Mouse (Mus musculus) liver, embryonic 14.5 days (tissue): ENCODE measurements around the gene Ubl3. TPM values are rescaled to one million over a fixed set of nuclear protein-coding genes. Genes with fewer than 3 reads are reported as not detected.
A peak's percentile ranks its signal among the peaks of the same experiment; 100 is the strongest.

Experiments used
- ATAC-seq: fragments of 200-750 bp; cut with Nextera tagmentation; 2 replicates; pipeline ENCODE4 v1.8.0; 2017; ENCODE audit warnings: moderate number of reproducible peaks, mild to moderate bottlenecking, moderate library complexity; ENCODE audit not compliant: insufficient read depth
- DNase-seq, 3 experiments: peaks; one replicate each; pipeline ENCODE4 v3.0.0-alpha.2; 2012 to 2013; ENCODE audit warnings: low read depth in 3 of 3, low spot score in 3 of 3
- H3K27ac ChIP-seq: fragments of 300-500 bp; sonication (generic); 2 replicates; pipeline ENCODE4 v1.5.1; 2014; ENCODE audit warnings: moderate library complexity, mild to moderate bottlenecking, control low read depth, inconsistent platforms
- H3K27me3 ChIP-seq: fragments of 300-500 bp; sonication (generic); 2 replicates; pipeline ENCODE4 v1.6.1; 2014; ENCODE audit warnings: mild to moderate bottlenecking, low read length, moderate library complexity; ENCODE audit not compliant: control insufficient read depth, insufficient read depth
- H3K36me3 ChIP-seq: fragments of 300-500 bp; sonication (generic); replicated peaks from 2 replicates; pipeline ENCODE4 v1.6.1; 2014; ENCODE audit warnings: low read depth; ENCODE audit not compliant: control insufficient read depth, insufficient read depth
- H3K4me1 ChIP-seq, 2 experiments: fragments of 200-500 bp in 1 of 2; fragments of 300-500 bp in 1 of 2; sonication (generic) in 1 of 2; replicated peaks; 2 replicates each; pipeline ENCODE4 v1.6.1; 2012 to 2014; ENCODE audit warnings: antibody characterized with exemption in 1 of 2, inconsistent platforms in 1 of 2, low read length in 1 of 2; ENCODE audit not compliant: control insufficient read depth in 2 of 2, insufficient read depth in 2 of 2
- H3K4me2 ChIP-seq: fragments of 300-500 bp; sonication (generic); 2 replicates; pipeline ENCODE4 v1.6.1; 2014; ENCODE audit warnings: low read depth, mild to moderate bottlenecking, control low read depth, moderate library complexity
- H3K4me3 ChIP-seq, 2 experiments: fragments of 200-500 bp in 1 of 2; fragments of 300-500 bp in 1 of 2; sonication (generic) in 1 of 2; 2 replicates each; pipeline ENCODE4 v1.5.1; 2012 to 2014; ENCODE audit warnings: low read depth in 2 of 2, low read length in 2 of 2, mild to moderate bottlenecking in 2 of 2, control low read depth in 1 of 2, inconsistent platforms in 1 of 2, moderate library complexity in 1 of 2; ENCODE audit not compliant: insufficient read depth in 1 of 2
- H3K9ac ChIP-seq: fragments of 300-500 bp; sonication (generic); replicated peaks from 2 replicates; pipeline ENCODE4 v1.6.1; 2014; ENCODE audit warnings: mild to moderate bottlenecking, control low read depth, moderate library complexity
- H3K9me3 ChIP-seq: fragments of 300-500 bp; sonication (generic); 2 replicates; pipeline ENCODE4 v1.6.1; 2016; ENCODE audit warnings: low read length, mixed read lengths; ENCODE audit not compliant: control insufficient read depth
- CTCF ChIP-seq: IDR thresholded peaks from 2 replicates; pipeline ENCODE4 v1.5.1; 2016; ENCODE audit warnings: antibody characterized with exemption, low read depth, control low read depth
- EP300 ChIP-seq: IDR thresholded peaks from 2 replicates; pipeline ENCODE4 v1.6.1; 2016; ENCODE audit warnings: antibody characterized with exemption, low read depth
- WGBS: fragments of 180-500 bp; shearing (Covaris S2); extraction: QIAGEN DNeasy Blood & Tissue Kit; methylation state at CpG from one replicate; pipeline ENCODE4 v1.1.7; 2014; ENCODE audit not compliant: insufficient replicate concordance; 5-methylcytosine and 5-hydroxymethylcytosine counted together
- polyA plus RNA-seq, 2 experiments: library from polyadenylated mRNA; depleted of rRNA in 1 of 2; stranded (reverse) in 1 of 2; unstranded in 1 of 2; fragments of >200 nt; fragmentation: Nextera tagmentation in 1 of 2; extraction: Ambion mirVana in 1 of 2; gene quantifications; 2 replicates each; pipeline versions ENCODE4 v1.2.1 to v1.2.3; 2012 to 2014

Gene Ubl3
- polyA plus RNA-seq, 2 experiments = 6.3 to 16.0 TPM

DNA sequence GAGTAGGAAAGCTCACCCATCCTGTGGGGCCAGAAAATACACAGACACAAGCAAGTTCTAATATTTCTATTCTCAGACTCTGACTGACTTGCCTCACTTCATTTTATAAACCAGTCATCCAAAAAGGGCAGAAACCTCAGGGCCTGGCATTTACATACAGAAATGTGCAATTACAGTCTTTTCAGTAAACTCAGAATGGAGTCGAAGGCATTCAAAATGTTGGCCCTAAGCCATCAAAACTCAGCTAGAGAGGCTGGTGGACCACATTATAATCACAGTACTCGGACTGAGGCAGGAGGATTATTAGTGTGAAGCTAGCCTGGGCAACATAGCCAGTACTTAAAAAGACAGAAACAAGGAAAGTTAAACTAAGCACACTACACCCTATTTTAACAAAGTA lies 5.6 kb downstream of the Ubl3 start:
- Histone ChIP-seq H3K9ac (no peak overlapping the region), H3K4me2 (no peak overlapping the region), H3K36me3 (no peaks in the 10 kb centered on the region), H3K27ac (no peak overlapping the region), H3K9me3 (no peaks in the 10 kb centered on the region), H3K4me1 (peaks cover 5 to 28% of the 10 kb centered on the region in 2 experiments; a peak in 3 of 4 replicates), H3K27me3 (no peaks in the 10 kb centered on the region; the same call in 1 of the 2 replicates), H3K4me3 (no peak overlapping the region)
- no peak for TF ChIP-seq EP300
- TF ChIP-seq CTCF = no peak
- no peak for ATAC-seq
- no peak for DNase-seq
- WGBS = 44% methylated on average over 2 of the region's 2 CpGs

DNA sequence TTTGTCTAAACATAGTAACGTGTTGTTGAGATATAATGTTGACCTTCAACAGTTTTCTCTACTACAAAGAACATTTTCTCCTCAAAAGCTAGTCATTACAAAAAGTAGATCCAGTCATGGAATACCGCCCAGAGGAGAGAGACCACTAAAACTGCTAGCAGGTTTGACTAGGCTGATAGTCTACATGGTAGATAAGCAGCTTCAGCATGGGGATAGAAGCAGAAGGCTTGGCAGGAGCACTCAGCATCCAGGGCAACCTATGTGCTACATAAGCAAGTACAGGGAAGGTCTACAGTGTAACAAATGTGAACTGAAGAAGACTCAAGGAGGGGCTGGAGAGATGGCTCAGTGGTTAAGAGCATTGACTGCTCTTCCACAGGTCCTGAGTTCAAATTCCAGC lies 7.9 kb downstream of the Ubl3 start:
- DNase-seq (no peak), ATAC-seq (no peak)
- no peak overlapping the region for H3K9ac ChIP-seq
- H3K9me3 ChIP-seq = no peaks in the 10 kb centered on the region
- no peaks in the 10 kb centered on the region for H3K36me3 ChIP-seq
- TF ChIP-seq EP300 (no peak), CTCF (no peak)
- no peak overlapping the region for H3K4me3 ChIP-seq
- H3K27me3 ChIP-seq = no peaks in the 10 kb centered on the region
- H3K27ac ChIP-seq = no peak overlapping the region
- peaks cover 2 to 28% of the 10 kb centered on the region in 2 experiments; a peak in 3 of 4 replicates for H3K4me1 ChIP-seq
- H3K4me2 ChIP-seq = no peak overlapping the region
- WGBS = 55% methylated on average over 2 of the region's 2 CpGs

DNA sequence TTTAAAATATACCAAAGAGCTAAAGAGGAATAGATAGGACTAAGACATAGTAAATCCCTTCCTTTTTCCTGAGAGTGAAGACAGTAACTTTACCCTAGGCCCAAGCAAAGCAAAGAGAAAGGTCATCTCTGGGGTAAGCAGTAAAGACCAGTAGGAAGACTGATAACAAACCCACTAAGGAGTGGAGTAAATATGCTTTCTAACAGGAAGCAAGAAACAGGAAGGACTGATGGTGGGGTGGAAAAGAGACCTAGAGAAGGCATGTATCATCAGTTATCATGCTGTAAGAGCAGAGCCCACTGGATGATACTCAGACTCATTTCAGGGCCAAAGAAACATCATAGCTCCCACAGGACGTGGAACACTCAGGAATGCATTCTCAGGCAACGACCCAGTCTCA lies 10.4 kb downstream of the Ubl3 start:
- TF ChIP-seq CTCF = no peak
- no peak for TF ChIP-seq EP300
- Histone ChIP-seq H3K9ac (no peak overlapping the region), H3K4me1 (peaks cover 0 to 15% of the 10 kb centered on the region in 2 experiments; a peak in 3 of 4 replicates), H3K36me3 (no peaks in the 10 kb centered on the region), H3K4me3 (no peak overlapping the region), H3K27me3 (no peaks in the 10 kb centered on the region), H3K27ac (no peak overlapping the region), H3K4me2 (no peak overlapping the region), H3K9me3 (no peaks in the 10 kb centered on the region)
- 19% methylated on average over 2 of the region's 2 CpGs for WGBS
- ATAC-seq (0 out of 2 replicates have a peak, but pooled peaks have one; percentile 21), DNase-seq (no peak)

DNA sequence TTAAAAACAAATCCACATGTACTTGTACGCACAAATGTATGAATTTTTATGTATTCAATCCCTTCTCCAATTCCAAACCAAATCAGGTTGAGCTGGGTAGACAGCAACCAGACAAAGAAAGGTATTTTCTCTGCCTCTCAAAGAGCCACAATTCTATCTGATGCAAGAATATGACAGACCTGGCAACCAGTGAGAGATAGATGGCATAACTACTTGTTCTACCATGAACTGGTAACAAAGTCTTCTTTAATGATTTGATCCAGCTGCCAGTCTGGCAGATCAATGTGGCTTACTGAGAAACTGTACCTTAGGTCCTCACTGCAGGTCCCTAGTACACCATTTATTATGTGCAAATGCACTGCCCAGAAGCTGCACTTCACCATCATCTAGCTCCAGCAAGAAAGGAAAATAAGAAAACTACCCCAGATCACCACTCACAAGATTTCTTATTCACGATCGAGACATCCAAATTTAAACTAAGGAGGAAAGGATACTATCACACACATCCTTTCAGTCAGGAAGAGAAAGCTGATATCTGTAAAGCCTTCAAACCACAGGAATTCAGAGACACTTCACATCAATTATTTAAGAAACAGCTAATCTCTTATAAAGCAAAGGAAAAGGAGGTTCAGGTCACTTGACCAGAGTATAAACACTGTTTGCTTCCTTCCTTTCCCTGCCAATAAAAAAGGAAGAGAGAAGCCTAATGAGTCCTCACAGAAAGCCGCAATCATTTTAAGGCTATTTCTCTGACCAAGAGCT lies 16.7 kb downstream of the Ubl3 start:
- H3K9ac ChIP-seq = no peak overlapping the region
- ATAC-seq (no peak), DNase-seq (no peak)
- no peaks in the 10 kb centered on the region for H3K27me3 ChIP-seq
- no peaks in the 10 kb centered on the region for H3K9me3 ChIP-seq
- no peak for TF ChIP-seq EP300
- TF ChIP-seq CTCF = no peak
- H3K4me2 ChIP-seq = no peak overlapping the region
- H3K4me3 ChIP-seq = no peak overlapping the region
- no peaks in the 10 kb centered on the region for H3K36me3 ChIP-seq
- peaks cover 0 to 6% of the 10 kb centered on the region in 2 experiments; a peak in 1 of 4 replicates for H3K4me1 ChIP-seq
- WGBS = 28% methylated on average over 4 of the region's 4 CpGs
- H3K27ac ChIP-seq = no peak overlapping the region

DNA sequence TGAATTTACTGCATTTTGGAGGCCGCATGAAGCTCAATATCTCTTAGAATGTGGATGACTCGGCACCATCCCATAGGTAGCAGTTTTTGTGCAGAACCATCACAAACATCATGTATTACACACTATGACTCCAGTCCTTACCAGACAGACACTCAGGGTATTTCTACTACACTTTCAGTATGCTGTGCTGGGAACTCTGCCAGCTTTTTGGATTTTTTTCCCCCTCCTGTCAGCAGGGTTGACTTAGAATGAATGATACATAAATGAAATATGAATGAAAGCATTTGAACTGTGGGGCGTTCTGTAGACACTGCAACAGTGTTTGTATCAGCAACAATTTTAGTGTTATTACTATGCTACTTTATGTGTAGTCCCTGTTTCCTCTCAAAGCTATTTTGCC lies 17.9 kb downstream of the Ubl3 start:
- Histone ChIP-seq H3K4me1 (peaks cover 0 to 4% of the 10 kb centered on the region in 2 experiments; a peak in 1 of 4 replicates), H3K27ac (no peak overlapping the region), H3K36me3 (no peaks in the 10 kb centered on the region), H3K27me3 (no peaks in the 10 kb centered on the region), H3K4me2 (no peak overlapping the region), H3K4me3 (no peak overlapping the region), H3K9ac (no peak overlapping the region), H3K9me3 (no peaks in the 10 kb centered on the region)
- TF ChIP-seq CTCF = no peak
- no peak for TF ChIP-seq EP300
- ATAC-seq (no peak), DNase-seq (no peak)
- WGBS = 69% methylated on average over 3 of the region's 3 CpGs
